Mouse (Mus musculus) lung, embryonic 14.5 days (tissue): Measurements from ENCODE around the gene Arid1b. TPM values are rescaled to one million over a fixed set of nuclear protein-coding genes. Genes with fewer than 3 reads are reported as not detected.

Experiments used
- ATAC-seq: fragments of 200-750 bp; cut with Nextera tagmentation; 2 replicates; pipeline ENCODE4 v1.8.0; 2017; ENCODE audit warnings: mild to moderate bottlenecking, moderate TSS enrichment, moderate library complexity; ENCODE audit not compliant: insufficient read depth
- DNase-seq: peaks from one replicate; pipeline ENCODE4 v3.0.0-alpha.2; 2015
- H3K27ac ChIP-seq: fragments of 300-500 bp; sonication (generic); 2 replicates; pipeline ENCODE4 v1.5.1; 2014; ENCODE audit warnings: low read depth, mild to moderate bottlenecking, moderate library complexity
- H3K27me3 ChIP-seq: fragments of 300-500 bp; sonication (generic); 2 replicates; pipeline ENCODE4 v1.6.1; 2014; ENCODE audit warnings: low read length, control low read depth; ENCODE audit not compliant: insufficient read depth
- H3K36me3 ChIP-seq: fragments of 300-500 bp; sonication (generic); 2 replicates; pipeline ENCODE4 v1.6.1; 2014; ENCODE audit warnings: control low read depth; ENCODE audit not compliant: insufficient read depth
- H3K4me1 ChIP-seq: fragments of 300-500 bp; sonication (generic); 2 replicates; pipeline ENCODE4 v1.6.1; 2014; ENCODE audit warnings: antibody characterized with exemption, control low read depth; ENCODE audit not compliant: insufficient read depth
- H3K4me2 ChIP-seq: fragments of 300-500 bp; sonication (generic); 2 replicates; pipeline ENCODE4 v1.6.1; 2014; ENCODE audit warnings: mild to moderate bottlenecking
- H3K4me3 ChIP-seq: fragments of 300-500 bp; sonication (generic); 2 replicates; pipeline ENCODE4 v1.5.1; 2014; ENCODE audit warnings: low read depth, low read length
- H3K9ac ChIP-seq: fragments of 300-500 bp; sonication (generic); 2 replicates; pipeline ENCODE4 v1.6.1; 2014
- H3K9me3 ChIP-seq: fragments of 300-500 bp; sonication (generic); 2 replicates; pipeline ENCODE4 v1.6.1; 2016; ENCODE audit warnings: low read depth, low read length, control low read depth
- CTCF ChIP-seq: IDR thresholded peaks from 2 replicates; pipeline ENCODE4 v1.5.1; 2016; ENCODE audit warnings: antibody characterized with exemption, low read depth
- WGBS: fragments of 180-500 bp; shearing (Covaris S2); extraction: QIAGEN DNeasy Blood & Tissue Kit; methylation state at CpG from one replicate; pipeline ENCODE4 v1.1.7; 2014; 5-methylcytosine and 5-hydroxymethylcytosine counted together
- polyA plus RNA-seq: library from polyadenylated mRNA; unstranded; fragments of >200 nt; fragmentation: Nextera tagmentation; extraction: Ambion mirVana; gene quantifications from 2 replicates; pipeline ENCODE4 v1.2.1, GENCODE M21; 2014

The Arid1b gene
- polyA plus RNA-seq, 1 experiment from 2014 or later: 17.3 TPM

DNA sequence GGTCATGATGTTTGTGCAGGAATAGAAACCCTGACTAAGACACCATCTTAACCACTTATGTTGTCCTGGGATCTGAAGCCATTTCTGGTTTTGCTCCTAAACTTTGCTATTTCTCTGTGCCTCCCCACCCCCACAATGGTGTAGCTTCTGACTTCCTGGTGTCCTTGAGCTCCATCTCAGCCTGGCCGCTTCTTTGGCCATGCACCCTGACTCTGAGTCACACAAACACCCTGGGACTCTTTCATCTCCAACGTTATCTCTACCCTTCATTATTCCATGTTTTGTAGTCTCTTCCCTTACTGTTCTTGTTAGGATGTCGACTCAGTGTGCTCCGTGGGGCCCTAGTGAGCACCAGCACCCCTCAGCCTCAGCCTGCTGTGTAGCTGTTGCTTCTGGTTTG lies 78.4 kb downstream of the Arid1b start:
- ATAC-seq (no peak), DNase-seq (no peak)
- Histone ChIP-seq H3K4me2 (no peak overlapping the region), H3K9ac (no peak overlapping the region), H3K4me1 (peaks cover 13% of the 10 kb centered on the region), H3K9me3 (no peaks in the 10 kb centered on the region), H3K4me3 (no peak overlapping the region), H3K36me3 (0 out of 2 replicates have a peak, but pooled peaks cover 6% of the 10 kb centered on the region), H3K27me3 (no peaks in the 10 kb centered on the region), H3K27ac (no peak overlapping the region)
- TF ChIP-seq CTCF: no peak
- WGBS: 61% methylated on average over 4 of the region's 4 CpGs

- 51% methylated on average over 7 of the region's 7 CpGs for WGBS
- 0 out of 2 replicates have a peak, but pooled peaks cover 6% of the 10 kb centered on the region for H3K36me3 ChIP-seq
- peaks cover 15% of the 10 kb centered on the region for H3K4me1 ChIP-seq
- no peak for TF ChIP-seq CTCF
- no peak for ATAC-seq
- H3K4me3 ChIP-seq: no peak overlapping the region
- no peaks in the 10 kb centered on the region for H3K9me3 ChIP-seq
- no peaks in the 10 kb centered on the region for H3K27me3 ChIP-seq
- H3K27ac ChIP-seq: no peak overlapping the region
- DNase-seq: no peak
- H3K9ac ChIP-seq: no peak overlapping the region
- H3K4me2 ChIP-seq: no peak overlapping the region
These were observed 80.8 kb downstream of the Arid1b start for GRCm38 (mm10) chr17:5074752-5075506.

GRCm38 (mm10) chr17:5077996-5078395 lies 83.9 kb downstream of the Arid1b start:
- Histone ChIP-seq H3K36me3 (no peaks in the 10 kb centered on the region), H3K27ac (no peak overlapping the region), H3K4me3 (no peak overlapping the region), H3K9me3 (no peaks in the 10 kb centered on the region), H3K4me2 (no peak overlapping the region), H3K27me3 (no peaks in the 10 kb centered on the region), H3K4me1 (peaks cover 24% of the 10 kb centered on the region), H3K9ac (no peak overlapping the region)
- no peak for TF ChIP-seq CTCF
- DNase-seq (no peak), ATAC-seq (no peak)
- 43% methylated on average over 9 of the region's 9 CpGs for WGBS

GRCm38 (mm10) chr17:5078576-5078975 lies 84.4 kb downstream of the Arid1b start:
- H3K4me3 ChIP-seq: no peak overlapping the region
- no peaks in the 10 kb centered on the region for H3K27me3 ChIP-seq
- ATAC-seq: no peak
- no peak for TF ChIP-seq CTCF
- peaks cover 24% of the 10 kb centered on the region for H3K4me1 ChIP-seq
- WGBS: 61% methylated on average over 5 of the region's 5 CpGs
- no peak overlapping the region for H3K9ac ChIP-seq
- no peak overlapping the region for H3K27ac ChIP-seq
- H3K4me2 ChIP-seq: no peak overlapping the region
- no peaks in the 10 kb centered on the region for H3K36me3 ChIP-seq
- H3K9me3 ChIP-seq: no peaks in the 10 kb centered on the region
- DNase-seq: no peak

DNA sequence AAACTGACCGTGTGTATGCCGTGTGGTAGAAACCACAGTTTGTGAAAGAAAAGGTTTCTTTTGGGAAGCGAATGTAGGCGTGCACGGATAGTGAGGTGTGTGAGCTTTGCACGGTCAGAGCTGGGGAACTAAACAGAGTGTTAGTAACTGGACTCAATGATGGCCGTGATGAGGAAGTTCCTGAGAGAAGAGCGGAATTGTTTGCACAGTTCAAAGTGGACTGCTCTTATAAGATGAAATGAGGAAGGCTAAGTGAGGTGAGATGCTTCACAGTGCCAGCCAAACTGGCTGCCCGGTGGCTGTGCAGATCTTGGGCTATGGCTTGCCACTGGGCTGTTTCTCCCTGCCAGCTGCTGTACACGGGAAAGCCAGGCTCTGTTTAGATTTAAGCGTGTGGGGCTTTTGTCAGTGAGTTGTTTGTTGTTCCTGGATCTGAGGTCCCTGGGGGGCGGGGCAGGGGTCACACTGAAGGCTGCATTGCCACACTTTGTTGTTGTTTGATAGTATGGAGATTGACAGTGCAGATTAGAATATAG lies 86.8 kb downstream of the Arid1b start:
- H3K9me3 ChIP-seq: no peaks in the 10 kb centered on the region
- H3K27ac ChIP-seq: peak overlapping the region; percentile 24; the same call in 1 of the 2 replicates
- TF ChIP-seq CTCF: no peak
- H3K4me1 ChIP-seq: peaks cover 24% of the 10 kb centered on the region
- H3K4me3 ChIP-seq: no peak overlapping the region
- 29% methylated on average over 12 of the region's 12 CpGs for WGBS
- H3K36me3 ChIP-seq: no peaks in the 10 kb centered on the region
- no peak overlapping the region for H3K9ac ChIP-seq
- H3K27me3 ChIP-seq: no peaks in the 10 kb centered on the region
- DNase-seq (no peak), ATAC-seq (no peak)
- no peak overlapping the region for H3K4me2 ChIP-seq

GRCm38 (mm10) chr17:5082274-5082673 lies 88.1 kb downstream of the Arid1b start:
- Histone ChIP-seq H3K9me3 (no peaks in the 10 kb centered on the region), H3K4me2 (no peak overlapping the region), H3K4me3 (no peak overlapping the region), H3K36me3 (no peaks in the 10 kb centered on the region), H3K4me1 (peaks cover 23% of the 10 kb centered on the region), H3K27ac (0 out of 2 replicates have a peak overlapping the region, but pooled peaks have one; percentile 15), H3K9ac (no peak overlapping the region), H3K27me3 (no peaks in the 10 kb centered on the region)
- no peak for TF ChIP-seq CTCF
- ATAC-seq (0 out of 2 replicates have a peak, but pooled peaks have one; percentile 50), DNase-seq (no peak)
- WGBS: 55% methylated on average over 8 of the region's 8 CpGs

DNA sequence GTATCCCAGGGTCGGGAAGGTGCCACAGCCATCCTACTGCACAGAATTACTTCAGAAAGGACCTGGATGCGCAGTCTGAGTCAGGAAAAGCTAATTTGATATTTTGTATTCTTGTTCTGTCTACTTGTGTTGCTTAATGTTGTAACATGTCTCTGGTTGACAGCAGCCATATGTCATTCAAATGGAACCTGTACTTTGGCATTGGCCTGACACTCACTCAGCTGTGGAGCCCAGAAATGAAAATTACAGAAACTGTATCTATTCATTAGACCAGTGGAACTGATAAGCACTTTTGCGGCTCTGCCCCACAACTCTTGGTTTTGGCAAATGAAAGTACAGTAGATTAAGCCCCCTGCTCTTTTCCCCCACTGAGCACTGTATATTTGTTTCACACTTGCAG lies 89.4 kb downstream of the Arid1b start:
- 79% methylated on average over 3 of the region's 3 CpGs for WGBS
- ATAC-seq (no peak), DNase-seq (no peak)
- no peak for TF ChIP-seq CTCF
- no peak overlapping the region for H3K4me3 ChIP-seq
- H3K27me3 ChIP-seq: no peaks in the 10 kb centered on the region
- H3K27ac ChIP-seq: no peak overlapping the region
- H3K9ac ChIP-seq: no peak overlapping the region
- peaks cover 20% of the 10 kb centered on the region for H3K4me1 ChIP-seq
- no peaks in the 10 kb centered on the region for H3K9me3 ChIP-seq
- H3K4me2 ChIP-seq: no peak overlapping the region
- no peaks in the 10 kb centered on the region for H3K36me3 ChIP-seq
